Mouse (Mus musculus) large intestine, adult 2 months (tissue): ENCODE results near the gene Kcnip1. TPM values are rescaled to one million over a fixed set of nuclear protein-coding genes. Genes with fewer than 3 reads are reported as not detected.

Experiments
- DNase-seq: peaks from one replicate; pipeline ENCODE4 v3.0.0-alpha.2; 2012; ENCODE audit warnings: low read depth, low spot score
- WGBS: fragments of 180-500 bp; shearing (Covaris S2); methylation state at CpG from one replicate; pipeline ENCODE4 v1.1.7; 2018; 5-methylcytosine and 5-hydroxymethylcytosine counted together
- polyA plus RNA-seq: library from polyadenylated mRNA; depleted of rRNA; stranded (reverse); fragments of >200 nt; gene quantifications from 2 replicates; pipeline ENCODE4 v1.2.3, GENCODE M21; 2012; rRNA removed

Kcnip1 gene
- 0.21 and 0.50 TPM in 2 replicates for polyA plus RNA-seq

DNA sequence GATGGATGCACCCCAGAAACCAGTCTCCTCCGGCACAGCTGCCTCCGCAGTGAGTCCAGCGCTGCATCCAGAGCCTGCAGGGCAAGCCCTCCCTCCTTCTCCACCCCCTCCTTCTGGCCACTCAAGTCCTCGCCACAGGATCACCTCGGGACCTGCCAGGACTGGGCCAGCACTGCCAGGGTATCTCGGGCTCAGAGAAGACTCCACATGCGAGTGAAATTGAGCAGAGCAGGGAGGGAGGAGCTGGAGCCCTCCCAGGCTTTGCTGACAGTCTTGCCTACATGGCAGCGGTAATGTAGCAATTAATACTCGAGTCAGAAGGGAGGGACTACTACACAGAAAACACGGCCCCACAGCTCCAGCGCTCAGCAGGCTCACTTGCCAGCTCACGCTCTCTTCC is at the start of gene Kcnip1:
Kcnip1 (minus strand) TSS at position 215 of the 400 bp plus-strand sequence.
- DNase-seq, result no peak
- WGBS, result 25% methylated on average over 12 of the region's 12 CpGs

DNA sequence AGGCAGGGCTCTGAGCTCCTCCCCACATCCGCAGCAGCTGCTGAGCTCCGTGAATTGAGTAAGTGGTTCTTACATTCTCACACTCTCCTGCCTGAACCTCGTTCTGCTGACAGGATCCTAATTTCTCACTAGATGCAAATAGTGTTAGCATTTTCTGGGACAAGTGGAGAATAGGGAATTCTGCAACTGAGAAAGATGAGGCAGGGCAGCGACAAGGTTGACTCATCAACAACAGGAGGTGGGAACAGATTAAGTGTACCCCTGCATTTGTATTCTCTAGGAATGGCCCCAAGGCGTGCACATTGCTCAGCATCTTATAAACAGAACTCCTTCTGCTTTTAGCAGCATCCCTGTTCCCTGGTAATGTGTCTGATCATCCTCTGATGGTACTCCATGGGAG is 47.1 kb upstream of the Kcnip1 start:
- 72% methylated on average over 5 of the region's 5 CpGs for WGBS
- DNase-seq, result no peak

DNA sequence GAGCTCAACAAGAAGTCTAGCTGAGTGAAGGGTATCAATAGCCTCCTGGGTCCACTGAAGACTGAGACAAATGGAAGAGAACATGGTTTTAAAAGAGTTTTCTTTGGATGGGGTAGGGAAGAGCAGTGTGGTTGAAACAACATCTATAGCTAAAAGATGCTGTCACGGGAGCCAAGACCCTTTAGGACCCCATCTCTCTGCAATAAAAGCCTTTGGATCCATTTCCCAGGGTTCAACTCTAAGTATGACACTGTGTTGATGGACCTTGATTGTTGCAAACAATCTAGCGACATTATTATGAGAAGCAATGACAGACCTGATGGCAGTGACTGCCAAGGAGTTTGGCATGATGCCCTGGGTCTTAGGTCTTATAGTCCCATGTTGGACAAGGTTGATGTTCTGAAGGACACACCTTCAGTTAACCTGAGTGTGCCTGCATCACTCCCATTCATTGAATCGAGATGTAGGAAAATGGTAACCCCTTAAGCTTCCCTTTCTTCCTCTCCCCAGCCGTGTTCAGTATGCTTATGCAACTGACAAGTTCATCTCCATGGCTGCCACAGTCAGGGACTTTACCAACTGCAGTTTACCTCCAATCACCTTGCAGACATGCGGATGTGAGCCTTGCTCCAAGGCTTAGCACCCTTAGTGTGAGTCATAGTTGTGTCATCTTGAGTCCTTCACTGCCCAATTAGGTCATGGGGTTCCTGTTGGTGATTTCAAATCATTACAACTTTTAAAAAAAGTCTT is 43.1 kb upstream of the Kcnip1 start:
- no peak for DNase-seq
- 77% methylated on average over 5 of the region's 5 CpGs for WGBS

DNA sequence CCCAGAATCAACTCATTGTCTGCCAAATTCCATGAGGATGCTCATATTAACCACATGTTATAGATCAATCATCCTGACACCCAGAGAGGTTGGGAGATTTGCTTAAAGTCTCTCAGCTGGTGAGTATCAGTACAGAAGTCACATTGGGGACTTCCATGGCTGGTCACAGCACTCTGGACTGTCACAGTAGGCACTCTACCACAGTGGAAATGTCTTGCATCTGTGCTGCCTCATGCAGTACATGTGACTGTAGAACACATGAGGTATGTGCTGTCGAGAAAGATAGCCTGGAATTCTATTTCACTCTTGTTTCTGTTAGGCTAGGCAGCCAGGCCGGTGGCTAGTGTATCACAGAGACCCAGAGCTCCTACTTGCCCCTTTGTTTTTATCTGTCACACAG is 41.8 kb upstream of the Kcnip1 start:
- 55% methylated on average over 2 of the region's 2 CpGs for WGBS

DNA sequence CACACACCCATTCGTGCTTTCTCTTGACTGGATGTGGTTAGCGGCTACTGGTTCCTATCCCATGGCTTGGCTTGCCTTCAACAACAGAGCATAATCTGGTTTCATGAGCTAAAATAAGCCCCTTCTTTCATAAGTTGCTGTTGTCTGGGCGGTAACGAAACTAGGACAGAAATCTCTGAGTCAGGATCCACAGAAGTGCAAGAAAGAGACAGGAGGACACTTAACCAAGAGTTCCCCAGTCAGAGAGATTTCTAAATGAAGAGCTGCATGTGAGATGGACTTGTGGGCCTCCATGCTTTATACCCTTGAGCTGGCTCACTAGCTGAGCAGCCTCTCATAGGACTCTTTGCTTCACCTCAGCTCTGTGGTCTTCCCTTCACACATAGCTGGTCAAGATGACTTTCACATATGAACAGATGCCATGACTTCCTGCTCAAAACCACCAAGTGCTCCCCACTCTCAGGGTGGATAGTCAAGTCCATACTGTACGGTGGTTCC is 41.1 kb upstream of the Kcnip1 start:
- DNase-seq, result no peak
- 78% methylated on average over 5 of the region's 5 CpGs for WGBS

More for the DNA sequence above, 41.8 kb upstream of the Kcnip1 start:
- DNase-seq, result no peak

DNA sequence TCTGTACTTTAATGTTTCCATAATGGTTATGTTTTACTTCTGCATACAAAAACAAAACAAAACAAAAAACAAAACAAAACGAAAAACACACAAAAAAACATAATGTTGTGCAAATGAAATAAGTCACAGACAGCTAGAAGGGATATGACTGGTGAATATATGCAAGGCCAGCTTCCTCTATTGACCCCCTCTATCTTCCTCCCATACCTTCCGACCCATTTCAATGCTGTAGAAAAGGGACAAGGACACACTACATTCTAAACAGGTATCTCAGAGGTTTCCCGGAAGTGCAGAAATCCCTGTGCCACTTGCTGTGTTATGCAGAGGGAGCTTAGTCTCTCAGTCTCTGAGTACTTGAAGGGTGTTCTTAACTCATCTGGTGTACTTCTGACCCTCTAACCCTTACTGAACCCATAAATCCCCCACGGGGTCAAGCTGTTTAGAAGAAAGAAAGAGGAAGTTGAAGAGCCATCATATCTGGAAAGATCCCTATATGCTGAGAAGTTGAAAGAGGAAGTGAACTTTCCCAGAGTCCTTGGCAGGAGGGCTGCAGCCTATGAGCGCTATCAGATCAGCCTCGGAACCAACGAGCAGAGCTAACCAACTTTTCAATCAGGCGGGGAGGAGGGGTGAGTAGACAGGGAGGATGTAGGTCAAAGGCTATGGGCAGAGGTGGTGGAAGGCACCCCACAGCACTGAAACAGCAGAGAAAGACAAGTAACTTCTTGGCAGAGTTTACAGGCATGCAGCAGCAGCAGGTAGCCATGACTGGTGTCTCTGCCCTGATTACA is 38.3 kb upstream of the Kcnip1 start:
- DNase-seq, result no peak
- 40% methylated on average over 8 of the region's 8 CpGs for WGBS

DNA sequence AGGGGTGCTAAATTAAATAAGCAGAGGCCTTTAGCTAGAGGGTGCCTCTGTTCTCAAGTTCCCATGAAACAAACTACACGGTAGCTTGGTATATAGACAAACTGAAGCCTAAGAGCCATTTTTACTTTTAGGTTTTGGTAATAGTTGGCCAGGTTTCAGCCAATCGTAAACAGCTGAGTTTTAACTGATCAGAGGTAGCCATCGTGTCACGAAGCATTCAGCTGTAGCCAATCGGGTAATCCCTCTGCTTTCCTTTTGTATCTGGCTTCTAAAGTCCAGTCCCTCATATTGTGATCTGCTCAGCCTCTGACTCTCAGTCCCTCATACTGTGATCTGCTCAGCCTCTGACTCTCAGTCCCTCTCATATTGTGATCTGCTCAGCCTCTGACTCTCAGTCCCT is 36.7 kb upstream of the Kcnip1 start:
- WGBS, result 68% methylated on average over 5 of the region's 5 CpGs
- DNase-seq, result no peak

DNA sequence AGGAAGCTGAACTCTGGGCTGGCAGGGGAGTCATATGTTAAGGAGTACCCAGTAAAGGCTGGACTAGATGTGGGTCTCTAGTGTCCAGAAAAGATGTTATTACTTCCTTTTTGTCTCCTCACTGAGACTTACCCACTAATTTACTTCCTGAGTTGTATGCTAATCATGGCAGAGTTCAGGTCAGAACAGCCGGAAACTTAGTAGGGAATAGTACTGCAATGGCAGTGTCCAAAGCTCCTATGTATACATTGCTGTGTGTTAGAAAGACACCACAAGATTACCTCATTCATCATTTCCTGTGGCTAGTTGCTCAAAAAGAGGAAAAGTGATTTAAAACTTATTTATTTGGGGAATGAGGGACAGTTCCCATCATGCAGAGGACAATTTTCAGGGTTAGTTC is 32.1 kb upstream of the Kcnip1 start:
- WGBS, result 91% methylated on average over 1 of the region's 1 CpGs
- DNase-seq, result no peak

DNA sequence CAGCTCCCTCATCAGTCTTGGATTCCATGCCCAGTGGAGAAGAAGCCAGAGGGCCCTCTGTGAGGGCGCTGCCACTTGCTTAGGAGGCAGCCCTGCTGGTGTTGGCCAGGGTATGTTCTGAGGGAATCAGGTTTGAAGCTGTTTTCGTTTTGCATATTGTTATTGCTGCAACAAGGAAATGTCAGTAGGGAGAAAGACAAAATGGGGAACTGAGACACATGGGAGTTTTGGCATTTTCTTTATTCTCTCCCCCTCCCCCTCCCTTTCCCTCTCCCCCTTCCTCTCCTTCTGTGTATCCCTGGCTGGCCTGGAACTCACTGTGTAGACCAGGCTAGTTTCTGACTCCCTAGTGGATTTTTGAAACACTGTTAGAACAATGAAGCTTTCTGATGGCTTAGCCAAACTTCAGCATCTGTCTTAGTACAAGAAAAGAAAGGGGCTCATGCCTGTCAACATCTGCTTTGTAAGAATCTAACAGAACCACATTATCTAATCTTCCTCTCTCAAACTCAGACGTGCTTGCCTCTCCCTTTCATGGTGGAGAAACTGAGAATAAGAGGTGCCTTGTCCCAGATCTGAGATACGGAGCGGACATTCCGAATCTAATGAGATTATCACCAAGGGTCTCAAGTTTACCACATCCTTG is 19.2 kb upstream of the Kcnip1 start:
- no peak for DNase-seq
- 82% methylated on average over 6 of the region's 6 CpGs for WGBS

DNA sequence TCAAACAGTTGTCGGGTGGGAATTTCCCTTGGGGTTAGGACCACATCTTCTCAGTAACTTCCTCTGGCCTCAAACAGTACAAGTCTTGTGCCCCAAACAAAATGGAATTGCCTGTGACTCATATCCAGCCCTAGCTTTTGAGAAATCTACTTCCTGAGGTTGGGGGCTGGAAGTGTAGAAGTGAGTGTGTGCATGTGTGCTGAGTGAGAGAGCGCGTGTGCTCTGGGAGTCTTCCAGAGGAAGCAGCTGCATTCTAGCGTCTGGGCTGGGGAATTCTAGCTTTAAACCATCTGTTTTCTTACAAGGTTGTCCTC is 17.9 kb upstream of the Kcnip1 start:
- 53% methylated on average over 4 of the region's 4 CpGs for WGBS
- no peak for DNase-seq

DNA sequence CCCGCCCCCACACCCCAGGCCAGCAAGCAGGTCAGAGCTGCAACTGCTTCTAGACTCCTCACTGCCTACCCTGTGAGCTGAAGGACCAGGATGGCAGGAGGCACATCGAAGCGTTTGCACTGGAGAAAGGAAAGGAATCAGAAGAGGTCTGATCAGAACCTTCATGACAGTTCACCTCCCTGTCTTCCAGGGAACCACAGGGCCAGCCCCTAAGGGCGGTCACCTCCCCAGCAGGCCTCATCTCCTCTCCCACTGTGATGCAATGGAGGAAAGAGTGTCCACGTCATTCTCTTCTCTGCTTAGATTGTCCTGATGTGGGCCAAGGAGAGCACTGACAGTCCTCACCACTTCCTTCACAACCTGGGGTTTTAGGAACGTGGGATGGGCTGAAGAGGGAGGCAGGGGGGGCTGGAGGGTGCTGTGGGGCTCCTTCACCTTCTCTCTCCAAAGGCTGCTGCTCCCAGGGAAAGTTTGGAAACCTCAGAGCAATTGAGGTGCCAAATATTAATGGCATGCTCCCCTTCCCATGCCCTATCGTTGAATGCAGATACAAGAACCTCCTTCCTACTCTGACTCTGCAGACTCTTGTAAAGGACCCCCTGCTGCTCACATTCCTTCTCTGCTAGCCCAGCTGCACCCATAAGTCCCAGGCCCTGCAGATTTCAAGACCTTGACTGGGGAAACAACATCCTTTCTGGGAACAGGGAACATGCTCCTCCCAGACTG is 17.3 kb upstream of the Kcnip1 start:
- WGBS, result 58% methylated on average over 7 of the region's 7 CpGs
- no peak for DNase-seq

DNA sequence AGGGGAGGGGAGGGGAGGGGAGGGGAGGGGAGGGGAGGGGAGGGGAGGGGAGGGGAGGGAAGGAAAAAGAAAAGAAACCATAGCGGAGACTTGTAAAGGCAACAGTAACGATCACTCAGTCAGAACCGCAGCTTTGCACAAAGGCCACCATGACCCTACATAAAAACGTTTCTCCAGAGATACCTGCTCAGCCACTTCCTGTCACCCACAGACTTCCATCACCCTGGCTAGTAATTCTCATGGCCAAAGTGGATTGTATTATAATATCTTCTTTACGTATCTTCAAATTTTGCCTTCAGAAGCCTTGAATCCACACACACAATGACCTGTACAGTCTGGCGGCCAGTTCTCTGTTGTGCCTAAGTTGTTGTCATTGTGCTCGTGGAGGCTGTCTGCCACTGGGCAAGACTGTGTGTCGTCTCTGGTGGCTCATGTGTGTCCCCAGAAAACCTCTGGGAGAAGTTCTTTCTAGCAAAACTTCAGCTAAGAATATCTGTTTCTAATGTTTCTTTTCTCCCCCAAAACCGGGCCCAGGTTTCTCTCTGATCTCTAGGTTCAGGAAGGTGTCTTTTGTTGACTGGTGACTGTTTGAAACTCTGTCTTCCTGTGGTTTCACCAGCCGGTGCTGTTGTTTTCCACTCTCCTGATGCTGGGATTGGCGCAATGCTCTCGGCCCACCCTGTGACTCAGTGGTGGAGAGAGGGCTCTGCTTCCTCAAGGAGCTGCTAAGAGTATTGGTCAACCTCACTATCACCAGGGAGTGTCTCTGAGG is 16.6 kb upstream of the Kcnip1 start:
- DNase-seq, result no peak

DNA sequence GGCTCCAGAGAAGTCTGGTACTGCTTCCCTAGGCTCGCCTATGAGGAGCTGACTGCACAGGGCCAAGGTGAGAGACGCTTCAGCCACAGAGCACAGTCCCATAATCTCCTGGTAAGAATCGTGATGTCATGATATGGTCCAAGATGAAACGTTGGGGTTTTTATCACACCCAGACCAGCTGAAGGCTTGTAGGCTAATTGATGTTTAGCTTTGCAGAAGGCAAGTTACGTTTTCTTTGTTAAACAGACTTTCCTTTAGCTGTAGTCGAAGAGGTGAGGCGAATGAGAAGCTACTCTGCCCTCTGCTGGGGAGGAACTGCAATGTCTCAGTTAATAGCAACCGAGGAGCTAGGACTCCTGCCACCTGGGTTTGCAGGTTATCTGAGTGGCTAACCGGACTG is 15.8 kb upstream of the Kcnip1 start:
- WGBS, result 29% methylated on average over 9 of the region's 9 CpGs

More for the DNA sequence above, 16.6 kb upstream of the Kcnip1 start:
- WGBS, result 69% methylated on average over 12 of the region's 12 CpGs

DNA sequence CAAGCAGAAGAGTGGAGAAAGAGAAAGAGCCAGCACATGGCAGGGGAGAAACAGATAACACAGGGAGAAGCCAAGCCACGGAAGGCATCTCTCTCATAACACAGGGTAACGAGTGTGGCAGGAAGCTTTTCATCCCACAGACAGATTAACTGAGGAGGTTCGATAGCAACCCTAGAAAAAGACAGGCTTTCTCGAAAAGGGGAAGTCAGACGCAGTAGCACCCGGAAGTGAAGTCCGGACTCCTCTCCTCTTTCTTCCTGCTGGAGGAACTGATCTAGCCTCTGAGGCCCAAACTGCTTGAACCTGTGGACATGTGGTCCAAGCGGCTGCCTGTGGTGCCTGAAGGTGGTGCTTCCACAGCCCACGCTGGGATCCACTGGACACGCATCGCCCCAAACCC is 15.3 kb upstream of the Kcnip1 start:
- no peak for DNase-seq
- WGBS, result 82% methylated on average over 11 of the region's 11 CpGs

More for the DNA sequence above, 15.8 kb upstream of the Kcnip1 start:
- DNase-seq, result no peak

DNA sequence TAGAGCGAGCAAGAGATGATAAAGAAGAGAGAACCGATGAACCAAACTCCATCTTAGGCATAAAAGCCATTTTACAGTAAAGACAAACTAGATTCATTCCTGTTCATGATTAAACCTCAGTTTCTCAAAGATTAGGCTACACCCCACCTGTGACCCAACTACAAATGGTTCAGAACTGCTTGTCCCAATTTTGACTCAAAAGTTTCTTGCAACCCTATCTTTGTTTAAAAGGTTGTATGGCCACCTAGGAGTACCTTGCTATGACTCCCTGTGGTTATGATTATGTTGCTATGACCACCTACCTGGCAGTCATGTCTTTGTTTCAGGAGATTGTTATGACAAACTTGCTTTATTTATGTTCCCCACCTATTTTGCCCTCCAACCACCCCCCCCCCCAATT is 14.7 kb upstream of the Kcnip1 start:
- no peak for DNase-seq
- WGBS, result 86% methylated on average over 2 of the region's 2 CpGs

DNA sequence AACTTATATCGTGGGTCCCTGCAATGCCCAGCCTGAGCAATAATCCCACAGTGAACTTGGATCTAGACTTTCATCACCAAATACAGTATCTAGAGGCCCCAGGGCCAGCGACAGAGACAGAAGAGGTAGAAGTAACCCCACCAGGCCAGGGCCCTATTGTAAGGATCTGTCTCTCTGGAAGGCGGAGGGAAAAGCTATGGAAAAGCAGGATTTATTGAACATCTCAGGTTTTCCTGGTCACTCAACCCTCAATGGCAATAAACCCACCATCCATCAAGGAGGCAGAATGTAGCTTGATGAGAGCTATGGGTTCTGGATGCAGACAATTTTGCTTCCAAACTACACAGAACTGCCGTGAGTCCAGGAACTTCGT is 9.6 kb upstream of the Kcnip1 start:
- no peak for DNase-seq
- WGBS, result 67% methylated on average over 5 of the region's 5 CpGs

DNA sequence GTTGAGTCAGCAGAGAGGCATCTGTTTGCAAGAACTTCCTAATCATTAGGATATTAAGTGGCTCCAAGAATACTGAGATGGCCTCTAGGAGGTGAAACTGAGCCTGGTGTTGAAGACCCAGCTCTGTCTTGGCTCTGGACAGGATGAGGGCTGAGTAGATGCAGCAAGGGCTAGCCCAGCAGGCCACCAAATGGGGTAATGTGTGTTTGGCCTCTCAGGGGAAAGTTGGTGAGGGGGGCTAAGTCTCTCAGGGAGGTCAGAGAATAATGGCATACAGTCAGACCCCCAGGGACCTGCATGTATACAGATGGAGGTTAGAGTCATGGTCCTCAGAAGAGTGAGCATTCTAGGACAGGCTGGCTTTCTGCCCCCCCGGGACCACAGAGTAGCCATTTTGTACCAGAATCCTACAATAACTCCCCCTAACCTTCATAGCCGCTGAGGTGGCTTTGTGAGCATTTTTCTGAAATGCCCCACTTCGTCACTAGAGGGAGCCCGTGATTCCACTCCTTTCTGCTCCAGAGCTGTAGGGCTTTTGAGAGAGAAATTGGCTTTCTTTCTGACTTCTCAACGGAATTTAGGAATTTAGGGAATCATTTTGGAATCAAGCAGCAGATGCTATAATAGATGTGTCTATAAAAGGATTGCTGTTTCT is 9.1 kb upstream of the Kcnip1 start:
- 4% methylated on average over 5 of the region's 5 CpGs for WGBS
- no peak for DNase-seq

DNA sequence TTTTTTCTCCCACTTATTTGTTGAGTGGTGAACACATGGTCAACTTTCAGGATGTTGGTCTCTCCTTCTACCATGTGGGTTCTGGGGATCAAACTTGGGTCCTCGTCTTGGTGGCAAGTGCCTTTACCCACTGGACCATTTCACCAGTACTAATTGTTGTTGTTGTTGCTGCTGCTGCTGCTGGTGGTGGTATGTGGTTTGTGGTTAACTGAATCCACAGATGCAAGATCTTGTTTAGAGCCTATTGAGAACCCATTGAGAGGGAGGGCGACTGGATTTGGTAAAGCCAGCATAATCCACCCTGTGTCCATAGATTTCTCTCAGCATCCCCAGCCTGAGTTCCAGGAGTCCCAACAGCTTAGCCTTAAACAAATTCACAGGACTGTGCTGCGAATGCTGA is 7.5 kb upstream of the Kcnip1 start:
- no peak for DNase-seq
- WGBS, result 78% methylated on average over 3 of the region's 3 CpGs

DNA sequence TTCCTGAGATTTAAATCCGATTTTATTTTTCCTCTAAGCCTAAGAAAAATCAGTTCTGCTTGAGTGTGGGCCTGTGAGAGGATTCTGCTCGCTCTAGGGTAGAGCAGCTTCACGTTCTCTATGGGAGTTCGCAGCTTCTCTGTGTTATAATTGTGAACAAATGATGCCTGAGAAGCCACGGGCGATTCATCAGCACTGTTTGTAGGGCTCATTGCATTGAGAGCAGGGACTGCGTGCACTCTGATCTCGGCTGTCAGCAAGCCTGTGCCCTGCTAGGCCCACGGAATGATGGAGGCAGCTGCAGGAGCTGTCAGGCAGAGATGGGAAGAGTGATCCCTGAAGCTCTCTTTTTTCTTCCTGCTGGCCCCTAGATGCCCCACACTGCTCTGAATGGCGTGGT is 5.3 kb upstream of the Kcnip1 start:
- DNase-seq, result no peak
- WGBS, result 74% methylated on average over 10 of the region's 10 CpGs
